ENCODE assay signal across 26 mouse cellular contexts in the genomic region with DNA sequence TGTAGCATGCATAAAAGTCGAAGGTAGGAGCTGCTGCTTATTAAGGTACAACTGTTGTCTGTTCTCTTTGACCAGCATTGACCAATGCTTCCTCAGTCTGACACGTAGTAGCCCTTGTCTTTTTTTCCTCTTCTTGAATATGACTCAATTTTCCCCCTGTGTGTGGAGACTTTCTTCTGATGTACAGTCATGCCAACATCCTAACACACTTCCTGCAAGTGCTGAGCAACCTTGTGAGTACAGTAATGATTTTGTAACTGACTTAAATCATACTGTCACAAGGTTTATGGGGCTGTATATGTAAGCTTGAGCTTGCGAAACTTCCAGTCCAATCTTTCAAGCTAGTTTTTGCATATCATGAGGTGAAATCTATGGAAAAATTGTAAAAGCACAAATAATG.
DNase-seq lines count a peak whose midpoint lies in the region; ATAC-seq lines count a peak whose summit lies in the region.
"Had no signal": no experiment of that assay in that cellular context is flagged by ENCODE, and none has a peak within 500 bp of the region (broad histone marks: within the 10 kb centered on the region; RNA-seq: fewer than 3 reads in every experiment).

No protein-coding gene starts in this region.

- H3K27ac ChIP-seq in heart, embryonic 12.5 days (ENCODE audit: poor library complexity, severe bottlenecking) = no peak overlapping the region
- H3K27ac ChIP-seq: embryonic facial prominence, embryonic 10.5 days; embryonic facial prominence, embryonic 15.5 days; forebrain, embryonic 12.5 days; liver, embryonic 13.5 days had no signal

- H3K4me1 ChIP-seq in heart, embryonic 12.5 days (replicated peaks) = 0 out of 2 replicates have a peak, but pooled peaks cover 6% of the 10 kb centered on the region
- H3K4me1 ChIP-seq: embryonic facial prominence, embryonic 10.5 days; embryonic facial prominence, embryonic 15.5 days; forebrain, embryonic 12.5 days; liver, embryonic 13.5 days had no signal

- no peak overlapping the region for H3K4me3 ChIP-seq in heart, embryonic 12.5 days
- H3K4me3 ChIP-seq: embryonic facial prominence, embryonic 10.5 days; embryonic facial prominence, embryonic 15.5 days; forebrain, embryonic 12.5 days; liver, embryonic 13.5 days had no signal

- H3K36me3 ChIP-seq in heart, embryonic 12.5 days = no peaks in the 10 kb centered on the region
- H3K36me3 ChIP-seq: embryonic facial prominence, embryonic 10.5 days; embryonic facial prominence, embryonic 15.5 days; forebrain, embryonic 12.5 days; liver, embryonic 13.5 days had no signal

- no peaks in the 10 kb centered on the region for H3K9me3 ChIP-seq in heart, embryonic 12.5 days (replicated peaks)
- H3K9me3 ChIP-seq: embryonic facial prominence, embryonic 10.5 days; embryonic facial prominence, embryonic 15.5 days; forebrain, embryonic 12.5 days; liver, embryonic 13.5 days had no signal

- DNase-seq in adrenal gland, adult 2 months = peak; percentile 57
- DNase-seq in adrenal gland, postnatal 25 days = no peak
- DNase-seq in 3134 (ENCODE audit: extremely low read depth, insufficient read length, low spot score) = peak; percentile 3
- peak; percentile 70 for DNase-seq in NIH3T3 (ENCODE audit: low read depth)
- no peak for DNase-seq in thymus, postnatal 0 days (ENCODE audit: low spot score)
- DNase-seq: B cell, adult 2 months; cerebellum, adult 9-11 months; forebrain, postnatal 0 days; heart, postnatal 14 days; kidney, adult 18-20 months; kidney, postnatal 4 days; layer of hippocampus, postnatal 36 days; left cerebral cortex, postnatal 4 days; liver, embryonic 13.5 days; lung, adult 2 months; right cerebral cortex, postnatal 25 days; spleen, adult 18-20 months; thymus, postnatal 36 days had no signal

- no peak overlapping the region for H3K4me2 ChIP-seq in heart, embryonic 12.5 days
- H3K4me2 ChIP-seq: embryonic facial prominence, embryonic 15.5 days; forebrain, embryonic 12.5 days; liver, embryonic 13.5 days had no signal

- ATAC-seq in granulocyte monocyte progenitor cell, adult 5-6 weeks (replicated peaks; ENCODE audit: poor library complexity, severe bottlenecking) = peak; percentile 99
- ATAC-seq in activated CD4-positive, CD25-positive, alpha-beta regulatory T cell, adult 4 months = no peak
- no peak for ATAC-seq in heart, embryonic 12.5 days (ENCODE audit: insufficient number of reproducible peaks, low FRiP score)
- ATAC-seq: forebrain, postnatal 0 days; hindbrain, embryonic 16.5 days; midbrain, embryonic 16.5 days had no signal

- no peaks in the 10 kb centered on the region for H3K27me3 ChIP-seq in heart, embryonic 12.5 days (replicated peaks)
- H3K27me3 ChIP-seq: embryonic facial prominence, embryonic 15.5 days; forebrain, embryonic 12.5 days; liver, embryonic 13.5 days had no signal

- 68% methylated on average over 3 of the region's 3 CpGs for WGBS in heart, embryonic 12.5 days

- H3K9ac ChIP-seq in heart, embryonic 12.5 days = no peak overlapping the region
- H3K9ac ChIP-seq: embryonic facial prominence, embryonic 15.5 days; forebrain, embryonic 12.5 days; forebrain, postnatal 0 days; liver, embryonic 13.5 days had no signal

Comparison
In these comparisons a context has a peak if more than half of its experiments do, and no peak if none do; other contexts are left out.
1. DNase-seq: peak in adrenal gland, adult 2 months (single experiment), 3134 (single experiment) and NIH3T3 (single experiment); none in adrenal gland, postnatal 25 days (single experiment) and thymus, postnatal 0 days (single experiment).